31 mouse cellular contexts compared by ENCODE assay signal in the genomic region with DNA sequence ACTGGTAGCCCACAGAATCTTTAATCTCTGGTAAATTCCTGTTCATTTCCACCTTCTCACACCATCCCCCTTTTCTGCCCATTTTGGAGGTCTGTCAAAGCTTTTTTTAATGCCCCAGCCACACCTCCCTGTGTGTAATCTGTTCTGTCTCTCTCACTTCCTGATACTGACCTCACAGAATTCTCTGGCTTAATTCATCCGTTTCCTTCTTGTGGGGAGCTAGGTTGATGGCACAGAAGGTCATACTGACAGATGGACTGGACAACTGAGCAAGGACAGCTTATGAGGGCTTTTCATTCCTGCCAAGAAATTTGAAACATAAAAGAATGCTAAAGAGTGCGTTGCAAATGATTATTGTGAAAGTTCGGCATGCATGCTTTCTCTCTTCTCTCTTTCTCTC.
DNase-seq lines count a peak whose midpoint lies in the region; ATAC-seq and TF ChIP-seq lines count a peak whose summit lies in the region.
"Had no signal": no experiment of that assay in that cellular context is flagged by ENCODE, and none has a peak within 500 bp of the region (broad histone marks: within the 10 kb centered on the region; RNA-seq: fewer than 3 reads in every experiment).

No protein-coding gene starts in this region.

- peak; percentile 4 for DNase-seq in adrenal gland, postnatal 10 days
- no peak for DNase-seq in adrenal gland, adult 18-20 months (ENCODE audit: low spot score in 2 of 2)
- peak; percentile 8 to 60 for DNase-seq in cerebellum, postnatal 14 days
- no peak for DNase-seq in cerebellum, adult 11-12 months
- DNase-seq in lung, postnatal 0 days (ENCODE audit: low spot score), result peak; percentile 15
- DNase-seq in lung, postnatal 10 days, result no peak
- DNase-seq in spleen, postnatal 14 days (ENCODE audit: low spot score in 2 of 2), result no peak
- DNase-seq: adrenal gland, postnatal 14 days; gastrocnemius, adult 2 months; gastrocnemius, postnatal 36 days; heart, adult 2 months; heart, postnatal 4 days; kidney, adult 9 months; kidney, postnatal 25 days; lung, postnatal 36 days; right cerebral cortex, adult 18-20 months; spleen, adult 18-20 months; thymus, adult 18-20 months; thymus, postnatal 25 days had no signal

- no peak for TF ChIP-seq CTCF in lung, postnatal 0 days (IDR thresholded peaks at IDR 0.05)

- no peak overlapping the region for H3K27ac ChIP-seq in lung, postnatal 0 days (ENCODE audit: low read length)
- H3K27ac ChIP-seq in forebrain, embryonic 12.5 days, result no peak overlapping the region
- H3K27ac ChIP-seq: gastrocnemius, adult 2 months; heart, adult 2 months; hindbrain, embryonic 13.5 days; layer of hippocampus, adult 2 months; left cerebral cortex, adult 2 months; limb, embryonic 13.5 days; stomach, postnatal 0 days had no signal

- no peaks in the 10 kb centered on the region for H3K9me3 ChIP-seq in lung, postnatal 0 days (ENCODE audit: low read length)
- H3K9me3 ChIP-seq in forebrain, embryonic 12.5 days, result 0 out of 2 replicates have a peak, but pooled peaks cover 2% of the 10 kb centered on the region
- H3K9me3 ChIP-seq: heart, embryonic 12.5 days; hindbrain, embryonic 13.5 days; limb, embryonic 13.5 days had no signal

- H3K9ac ChIP-seq in lung, postnatal 0 days (replicated peaks; ENCODE audit: low read depth), result no peak overlapping the region
- no peak overlapping the region for H3K9ac ChIP-seq in forebrain, embryonic 12.5 days
- H3K9ac ChIP-seq: heart, embryonic 12.5 days; hindbrain, embryonic 13.5 days; limb, embryonic 13.5 days had no signal

- H3K4me3 ChIP-seq in lung, postnatal 0 days (ENCODE audit: low read depth, low read length), result no peak overlapping the region
- no peak overlapping the region for H3K4me3 ChIP-seq in forebrain, embryonic 12.5 days (replicated peaks)
- H3K4me3 ChIP-seq: gastrocnemius, adult 2 months; heart, adult 2 months; heart, embryonic 12.5 days; hindbrain, embryonic 13.5 days; layer of hippocampus, adult 2 months; left cerebral cortex, adult 2 months; limb, embryonic 13.5 days had no signal

- no peaks in the 10 kb centered on the region for H3K27me3 ChIP-seq in lung, postnatal 0 days (replicated peaks; ENCODE audit: insufficient read depth, low read length)
- H3K27me3 ChIP-seq in forebrain, embryonic 12.5 days, result 0 out of 2 replicates have a peak, but pooled peaks cover 2% of the 10 kb centered on the region
- H3K27me3 ChIP-seq: heart, embryonic 12.5 days; hindbrain, embryonic 13.5 days; limb, embryonic 13.5 days had no signal

- WGBS in lung, postnatal 0 days, result 30% methylated on average over 3 of the region's 3 CpGs
- 69% methylated on average over 3 of the region's 3 CpGs for WGBS in forebrain, embryonic 12.5 days

- H3K4me1 ChIP-seq in lung, postnatal 0 days (ENCODE audit: insufficient read depth, low read depth, low read length), result no peaks in the 10 kb centered on the region
- H3K4me1 ChIP-seq in forebrain, embryonic 12.5 days, result no peaks in the 10 kb centered on the region
- H3K4me1 ChIP-seq: hindbrain, embryonic 13.5 days; limb, embryonic 13.5 days had no signal

- H3K36me3 ChIP-seq in lung, postnatal 0 days (ENCODE audit: insufficient read depth, low read length), result no peaks in the 10 kb centered on the region
- no peaks in the 10 kb centered on the region for H3K36me3 ChIP-seq in forebrain, embryonic 12.5 days (replicated peaks)
- H3K36me3 ChIP-seq: heart, embryonic 12.5 days; hindbrain, embryonic 13.5 days; limb, embryonic 13.5 days had no signal

- no peak for ATAC-seq in lung, postnatal 0 days
- ATAC-seq in forebrain, embryonic 12.5 days (ENCODE audit: low FRiP score), result no peak
- ATAC-seq: forebrain, embryonic 14.5 days; intestine, embryonic 16.5 days; midbrain, embryonic 16.5 days had no signal

- H3K4me2 ChIP-seq in lung, postnatal 0 days (replicated peaks; ENCODE audit: low read depth, low read length), result no peak overlapping the region
- H3K4me2 ChIP-seq in forebrain, embryonic 12.5 days, result no peak overlapping the region
- H3K4me2 ChIP-seq: heart, embryonic 12.5 days; hindbrain, embryonic 13.5 days; limb, embryonic 13.5 days; liver, embryonic 11.5 days; midbrain, embryonic 11.5 days had no signal

- no peak for TF ChIP-seq EP300 in lung, postnatal 0 days (IDR thresholded peaks at IDR 0.05)

Comparison
In these comparisons a context has a peak if more than half of its experiments do, and no peak if none do; other contexts are left out.
1. DNase-seq: peak in adrenal gland, postnatal 10 days (single experiment), cerebellum, postnatal 14 days (2 of 2) and lung, postnatal 0 days (single experiment); none in adrenal gland, adult 18-20 months (0 of 2), cerebellum, adult 11-12 months (single experiment), lung, postnatal 10 days (single experiment) and spleen, postnatal 14 days (0 of 2).